Mouse (Mus musculus): ENCODE data around the gene Klhl40. TPM values are rescaled to one million over a fixed set of nuclear protein-coding genes. Genes with fewer than 3 reads are reported as not detected.

Klhl40 gene
- total and polyA plus RNA-seq, 3 experiments = not detected

GRCm38 (mm10) chr9:121808511-121808910 is 31.1 kb downstream of the Klhl40 start:
- no peak for TF ChIP-seq BHLHE40 (IDR thresholded peaks at IDR 0.05; ENCODE audit: low read depth, low read length)
- TF ChIP-seq MAFK (IDR thresholded peaks at IDR 0.05; ENCODE audit: insufficient replicate concordance, low read length) = no peak
- dilution Hi-C loops (cut with MboI; ENCODE audit: extremely low pct_ligation_motif_present, extremely low pct_unique_long_range_greater_than_20kb, low sequenced_read_pairs) (no loop called here), in situ Hi-C loops (cut with MboI; ENCODE audit: low pct_ligation_motif_present, low pct_unique_long_range_greater_than_20kb, low sequenced_read_pairs) (no loop called here)
- Histone ChIP-seq H3K4me1 (ENCODE audit: control insufficient read depth in 1 of 2, insufficient read depth in 2 of 2) (no peaks in the 10 kb centered on the region), H3K4me2 (ENCODE audit: insufficient read depth, low read depth, poor library complexity, severe bottlenecking) (no peak overlapping the region), H3K4me3 (replicated peaks in 1 of 3; ENCODE audit: low read depth in 2 of 3, low read length in 2 of 3, poor library complexity in 1 of 3) (no peak overlapping the region), H3K27me3 (replicated peaks) (peaks cover 64% of the 10 kb centered on the region), H3K27ac (ENCODE audit: insufficient read depth, low read depth) (no peak overlapping the region), H3K36me3 (replicated peaks in 1 of 2; ENCODE audit: control insufficient read depth in 1 of 2, insufficient read depth in 1 of 2, low read length in 1 of 2) (no peaks in the 10 kb centered on the region), H3K79me2 (replicated peaks; ENCODE audit: control insufficient read depth, extremely low read depth, insufficient read depth, poor library complexity, severe bottlenecking) (no peaks in the 10 kb centered on the region), H3K9ac (ENCODE audit: insufficient read depth, low read depth) (no peak overlapping the region), H3K9me3 (replicated peaks; ENCODE audit: low read length) (no peaks in the 10 kb centered on the region)
- no peak for DNase-seq (ENCODE audit: extremely low read depth)

GRCm38 (mm10) chr9:121810081-121810821 is 32.8 kb downstream of the Klhl40 start:
- dilution Hi-C loops (cut with MboI; ENCODE audit: extremely low pct_ligation_motif_present, extremely low pct_unique_long_range_greater_than_20kb, low sequenced_read_pairs) (no loop called here), in situ Hi-C loops (cut with MboI; ENCODE audit: low pct_ligation_motif_present, low pct_unique_long_range_greater_than_20kb, low sequenced_read_pairs) (loop anchor here (5.0 kb wide), 1 partner anchor 43 kb away; no protein-coding TSS in a partner anchor)
- Histone ChIP-seq H3K27me3 (replicated peaks) (peaks cover 71% of the 10 kb centered on the region), H3K36me3 (replicated peaks in 1 of 2; ENCODE audit: control insufficient read depth in 1 of 2, insufficient read depth in 1 of 2, low read length in 1 of 2) (no peaks in the 10 kb centered on the region), H3K4me3 (replicated peaks in 1 of 3; ENCODE audit: low read depth in 2 of 3, low read length in 2 of 3, poor library complexity in 1 of 3) (no peak overlapping the region), H3K79me2 (replicated peaks; ENCODE audit: control insufficient read depth, extremely low read depth, insufficient read depth, poor library complexity, severe bottlenecking) (no peaks in the 10 kb centered on the region), H3K4me2 (ENCODE audit: insufficient read depth, low read depth, poor library complexity, severe bottlenecking) (no peak overlapping the region), H3K9me3 (replicated peaks; ENCODE audit: low read length) (no peaks in the 10 kb centered on the region), H3K27ac (ENCODE audit: insufficient read depth, low read depth) (no peak overlapping the region), H3K4me1 (ENCODE audit: control insufficient read depth in 1 of 2, insufficient read depth in 2 of 2) (no peaks in the 10 kb centered on the region), H3K9ac (ENCODE audit: insufficient read depth, low read depth) (no peak overlapping the region)
- TF ChIP-seq TBP (conservative IDR thresholded peaks at IDR 0.05; ENCODE audit: low read depth, low read length) (no peak), BHLHE40 (IDR thresholded peaks at IDR 0.05; ENCODE audit: low read depth, low read length) (no peak), USF2 (conservative IDR thresholded peaks at IDR 0.05; ENCODE audit: low read depth, low read length) (no peak), GABPA (IDR thresholded peaks at IDR 0.05; ENCODE audit: insufficient replicate concordance, low read depth, low read length) (no peak), ELF1 (IDR thresholded peaks at IDR 0.05; ENCODE audit: low read depth, low read length) (no peak), MAFK (IDR thresholded peaks at IDR 0.05; ENCODE audit: insufficient replicate concordance, low read length) (no peak), RCOR1 (conservative IDR thresholded peaks at IDR 0.05; ENCODE audit: low read depth, low read length) (no peak)
- no peak for DNase-seq (ENCODE audit: extremely low read depth)

- H3K4me3 ChIP-seq (replicated peaks in 1 of 3; ENCODE audit: low read depth in 2 of 3, low read length in 2 of 3, poor library complexity in 1 of 3) = no peak overlapping the region
- dilution Hi-C loops (cut with MboI; ENCODE audit: extremely low pct_ligation_motif_present, extremely low pct_unique_long_range_greater_than_20kb, low sequenced_read_pairs) = no loop called here
Measured at GRCm38 (mm10) chr9:121815183-121815582, 37.8 kb downstream of the Klhl40 start.

More at GRCm38 (mm10) chr9:121815183-121815582, 37.8 kb downstream of the Klhl40 start:
- TF ChIP-seq MXI1 (IDR thresholded peaks at IDR 0.05; ENCODE audit: low read depth, low read length) = no peak
- no peak for TF ChIP-seq MAX (IDR thresholded peaks at IDR 0.05; ENCODE audit: low read length)
- peak; percentile 53; the same call in 1 of the 2 replicates for TF ChIP-seq JUND (conservative IDR thresholded peaks at IDR 0.05; ENCODE audit: low read depth, low read length)
- peaks cover 80% of the 10 kb centered on the region for H3K27me3 ChIP-seq (replicated peaks)
- no peaks in the 10 kb centered on the region for H3K36me3 ChIP-seq (replicated peaks in 1 of 2; ENCODE audit: control insufficient read depth in 1 of 2, insufficient read depth in 1 of 2, low read length in 1 of 2)
- no peaks in the 10 kb centered on the region for H3K79me2 ChIP-seq (replicated peaks; ENCODE audit: control insufficient read depth, extremely low read depth, insufficient read depth, poor library complexity, severe bottlenecking)
- H3K4me2 ChIP-seq (ENCODE audit: insufficient read depth, low read depth, poor library complexity, severe bottlenecking) = no peak overlapping the region; the same call in 1 of the 2 replicates
- H3K9ac ChIP-seq (ENCODE audit: insufficient read depth, low read depth) = no peak overlapping the region
- H3K27ac ChIP-seq (ENCODE audit: insufficient read depth, low read depth) = no peak overlapping the region
- H3K4me1 ChIP-seq (ENCODE audit: control insufficient read depth in 1 of 2, insufficient read depth in 2 of 2) = 0 out of 4 replicates have a peak, but pooled peaks cover 0 to 2% of the 10 kb centered on the region in 2 experiments
- in situ Hi-C loops (cut with MboI; ENCODE audit: low pct_ligation_motif_present, low pct_unique_long_range_greater_than_20kb, low sequenced_read_pairs) = no loop called here
- H3K9me3 ChIP-seq (replicated peaks; ENCODE audit: low read length) = no peaks in the 10 kb centered on the region
- DNase-seq (ENCODE audit: extremely low read depth) = no peak
